ENCODE assay signal across 24 mouse cellular contexts in the genomic region with DNA sequence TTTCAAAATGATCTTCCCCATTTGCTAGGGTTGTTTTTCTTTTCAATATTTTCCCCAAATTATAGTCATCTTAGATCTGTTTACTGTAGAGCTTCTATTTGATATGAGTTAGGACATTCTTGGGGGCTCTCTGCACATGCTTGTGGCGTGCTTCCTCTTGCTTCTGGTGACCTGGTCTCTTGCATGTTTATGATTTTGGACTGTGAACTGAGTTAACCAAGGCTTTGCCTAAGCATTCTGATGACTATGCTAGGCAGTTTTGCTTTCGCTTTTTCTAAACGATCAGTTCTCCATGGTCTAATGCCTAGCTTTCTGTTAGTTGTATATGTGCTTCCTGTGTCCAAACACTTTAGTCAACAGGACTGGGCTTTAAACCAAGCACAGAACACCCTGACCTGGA.
DNase-seq lines count a peak whose midpoint lies in the region; ATAC-seq and TF ChIP-seq lines count a peak whose summit lies in the region.
"Had no signal": no experiment of that assay in that cellular context is flagged by ENCODE, and none has a peak within 500 bp of the region (broad histone marks: within the 10 kb centered on the region; RNA-seq: fewer than 3 reads in every experiment).

No protein-coding gene starts in this region.

- TF ChIP-seq POLR2A in heart, adult 2 months (IDR thresholded peaks at IDR 0.05; ENCODE audit: insufficient read depth, low read depth, low read length), result no peak

- TF ChIP-seq CTCF in heart, adult 2 months (IDR thresholded peaks at IDR 0.05), result no peak

- H3K9me3 ChIP-seq in heart, embryonic 11.5 days (replicated peaks; ENCODE audit: control insufficient read depth, low read length), result no peaks in the 10 kb centered on the region
- no peaks in the 10 kb centered on the region for H3K9me3 ChIP-seq in kidney, embryonic 15.5 days (replicated peaks)
- no peaks in the 10 kb centered on the region for H3K9me3 ChIP-seq in kidney, embryonic 14.5 days (ENCODE audit: control insufficient read depth, low read length)
- no peaks in the 10 kb centered on the region for H3K9me3 ChIP-seq in neural tube, embryonic 13.5 days
- H3K9me3 ChIP-seq: heart, embryonic 15.5 days; limb, embryonic 10.5 days; midbrain, embryonic 10.5 days; neural tube, embryonic 12.5 days had no signal

- no peak for DNase-seq in heart, adult 2 months
- DNase-seq in neural tube, embryonic 10.5 days (ENCODE audit: extremely low spot score, low spot score), result no peak
- DNase-seq in urinary bladder, postnatal 14 days (ENCODE audit: low spot score), result no peak
- no peak for DNase-seq in layer of hippocampus, adult 11-12 months (ENCODE audit: low spot score)
- DNase-seq: adrenal gland, postnatal 25 days; cerebellum, adult 9-10 months; forebrain, postnatal 0 days; gastrocnemius, postnatal 36 days; heart, postnatal 36 days; liver; liver, postnatal 0 days; lung, postnatal 10 days; right cerebral cortex, postnatal 4 days; thymus, postnatal 36 days had no signal

- H3K4me1 ChIP-seq in heart, adult 2 months (ENCODE audit: control insufficient read depth, insufficient read depth, low read length), result no peaks in the 10 kb centered on the region
- no peaks in the 10 kb centered on the region for H3K4me1 ChIP-seq in heart, embryonic 11.5 days (ENCODE audit: control insufficient read depth, insufficient read depth, low read length)
- no peaks in the 10 kb centered on the region for H3K4me1 ChIP-seq in kidney, embryonic 15.5 days
- H3K4me1 ChIP-seq in kidney, embryonic 14.5 days (ENCODE audit: control insufficient read depth, insufficient read depth, low read length), result no peaks in the 10 kb centered on the region
- peaks cover 33% of the 10 kb centered on the region for H3K4me1 ChIP-seq in neural tube, embryonic 13.5 days (replicated peaks)
- H3K4me1 ChIP-seq: heart, embryonic 15.5 days; limb, embryonic 10.5 days; neural tube, embryonic 12.5 days had no signal

- no peaks in the 10 kb centered on the region for H3K79me2 ChIP-seq in heart, adult 2 months (replicated peaks; ENCODE audit: control insufficient read depth, insufficient read depth, low read length)

- no peak overlapping the region for H3K9ac ChIP-seq in heart, adult 2 months (ENCODE audit: low read depth, low read length)
- no peak overlapping the region for H3K9ac ChIP-seq in heart, embryonic 11.5 days (ENCODE audit: low read depth, low read length)
- no peak overlapping the region for H3K9ac ChIP-seq in kidney, embryonic 15.5 days
- H3K9ac ChIP-seq in kidney, embryonic 14.5 days (ENCODE audit: low read depth, low read length), result no peak overlapping the region
- no peak overlapping the region for H3K9ac ChIP-seq in neural tube, embryonic 13.5 days
- H3K9ac ChIP-seq: forebrain, postnatal 0 days; heart, embryonic 15.5 days; liver, postnatal 0 days; neural tube, embryonic 12.5 days had no signal

- no peaks in the 10 kb centered on the region for H3K27me3 ChIP-seq in heart, adult 2 months (ENCODE audit: control insufficient read depth, insufficient read depth, low read length)
- H3K27me3 ChIP-seq in heart, embryonic 11.5 days (ENCODE audit: control insufficient read depth, insufficient read depth, low read length), result no peaks in the 10 kb centered on the region
- no peaks in the 10 kb centered on the region for H3K27me3 ChIP-seq in kidney, embryonic 15.5 days
- H3K27me3 ChIP-seq in kidney, embryonic 14.5 days (ENCODE audit: control insufficient read depth, insufficient read depth, low read length), result no peaks in the 10 kb centered on the region
- H3K27me3 ChIP-seq in neural tube, embryonic 13.5 days, result no peaks in the 10 kb centered on the region
- H3K27me3 ChIP-seq: heart, embryonic 15.5 days; neural tube, embryonic 12.5 days had no signal

- intact Hi-C loops in heart, adult 2 months (cut with DNase I), result loop anchor here (5.0 to 10.0 kb wide), 3 partner anchors 355 to 835 kb away; no protein-coding TSS in a partner anchor

- H3K4me2 ChIP-seq in heart, embryonic 11.5 days, result no peak overlapping the region
- H3K4me2 ChIP-seq in kidney, embryonic 15.5 days, result no peak overlapping the region
- no peak overlapping the region for H3K4me2 ChIP-seq in kidney, embryonic 14.5 days (replicated peaks; ENCODE audit: low read depth, low read length)
- no peak overlapping the region for H3K4me2 ChIP-seq in neural tube, embryonic 13.5 days
- H3K4me2 ChIP-seq: heart, embryonic 15.5 days; neural tube, embryonic 12.5 days had no signal

- H3K27ac ChIP-seq in heart, adult 2 months, result peak overlapping the region; percentile 28
- H3K27ac ChIP-seq in heart, embryonic 11.5 days (ENCODE audit: low read depth, low read length), result no peak overlapping the region
- peak overlapping the region; percentile 67 for H3K27ac ChIP-seq in kidney, embryonic 15.5 days
- H3K27ac ChIP-seq in kidney, embryonic 14.5 days (ENCODE audit: low read depth, low read length), result no peak overlapping the region
- H3K27ac ChIP-seq in neural tube, embryonic 13.5 days (replicated peaks), result peak overlapping the region; percentile 67
- H3K27ac ChIP-seq: heart, embryonic 15.5 days; layer of hippocampus, adult 2 months; limb, embryonic 10.5 days; midbrain, embryonic 10.5 days; neural tube, embryonic 12.5 days had no signal

- H3K36me3 ChIP-seq in heart, adult 2 months (ENCODE audit: control insufficient read depth, insufficient read depth, low read length), result no peaks in the 10 kb centered on the region
- H3K36me3 ChIP-seq in heart, embryonic 11.5 days (ENCODE audit: control insufficient read depth, insufficient read depth, low read length), result no peaks in the 10 kb centered on the region
- no peaks in the 10 kb centered on the region for H3K36me3 ChIP-seq in kidney, embryonic 15.5 days
- H3K36me3 ChIP-seq in kidney, embryonic 14.5 days (ENCODE audit: control insufficient read depth, insufficient read depth, low read length), result no peaks in the 10 kb centered on the region
- no peaks in the 10 kb centered on the region for H3K36me3 ChIP-seq in neural tube, embryonic 13.5 days
- H3K36me3 ChIP-seq: heart, embryonic 15.5 days; limb, embryonic 10.5 days; midbrain, embryonic 10.5 days; neural tube, embryonic 12.5 days had no signal

- WGBS in heart, adult 2 months, result 82% methylated on average over 3 of the region's 3 CpGs
- 81% methylated on average over 3 of the region's 3 CpGs for whole genome bisulfite sequencing in heart, embryonic 11.5 days (ENCODE audit: insufficient replicate concordance)
- WGBS in kidney, embryonic 15.5 days, result 79% methylated on average over 3 of the region's 3 CpGs
- WGBS in kidney, embryonic 14.5 days, result 83% methylated on average over 3 of the region's 3 CpGs
- WGBS in neural tube, embryonic 13.5 days, result 89% methylated on average over 3 of the region's 3 CpGs

- no peak for TF ChIP-seq EP300 in heart, adult 2 months (IDR thresholded peaks at IDR 0.05; ENCODE audit: insufficient read depth, low read depth, low read length)

- H3K4me3 ChIP-seq in heart, adult 2 months, result no peak overlapping the region
- no peak overlapping the region for H3K4me3 ChIP-seq in heart, embryonic 11.5 days (ENCODE audit: low read depth, low read length)
- H3K4me3 ChIP-seq in kidney, embryonic 15.5 days (replicated peaks), result no peak overlapping the region
- H3K4me3 ChIP-seq in kidney, embryonic 14.5 days (ENCODE audit: low read length), result no peak overlapping the region
- H3K4me3 ChIP-seq in neural tube, embryonic 13.5 days, result no peak overlapping the region
- H3K4me3 ChIP-seq: heart, embryonic 15.5 days; layer of hippocampus, adult 2 months; limb, embryonic 10.5 days; midbrain, embryonic 10.5 days; neural tube, embryonic 12.5 days had no signal

- ATAC-seq in heart, embryonic 11.5 days (replicated peaks; ENCODE audit: insufficient number of reproducible peaks, low FRiP score, low TSS enrichment), result no peak
- ATAC-seq in kidney, embryonic 15.5 days (replicated peaks; ENCODE audit: low FRiP score), result no peak
- ATAC-seq in kidney, embryonic 14.5 days (ENCODE audit: low FRiP score, low TSS enrichment), result no peak
- no peak for ATAC-seq in neural tube, embryonic 13.5 days (ENCODE audit: low read depth)
- ATAC-seq: forebrain, postnatal 0 days; inflammation-experienced regulatory T-cells, adult 6 months; liver, postnatal 0 days had no signal

Comparison
In these comparisons a context has a peak if more than half of its experiments do, and no peak if none do; other contexts are left out.
1. H3K27ac ChIP-seq: peak in heart, adult 2 months (single experiment), kidney, embryonic 15.5 days (single experiment) and neural tube, embryonic 13.5 days (single experiment); none in heart, embryonic 11.5 days (single experiment) and kidney, embryonic 14.5 days (single experiment).